Mouse (Mus musculus): Measurements from ENCODE around the gene Camkv. TPM values are rescaled to one million over a fixed set of nuclear protein-coding genes. Genes with fewer than 3 reads are reported as not detected.

The Camkv gene
- polyA plus RNA-seq, 1 experiment, result not detected

- Histone ChIP-seq H3K4me1 (ENCODE audit: control insufficient read depth, insufficient read depth, insufficient read length, low read length) (no peaks in the 10 kb centered on the region), H3K4me3 (ENCODE audit: insufficient read depth, low read depth, low read length) (no peak overlapping the region), H3K27ac (replicated peaks; ENCODE audit: low read depth, low read length) (no peak overlapping the region)
These were observed 25.3 kb upstream of the Camkv start for GRCm38 (mm10) chr9:107910025-107910769.

- Histone ChIP-seq H3K27ac (replicated peaks; ENCODE audit: low read depth, low read length) (no peak overlapping the region), H3K4me3 (ENCODE audit: insufficient read depth, low read depth, low read length) (no peak overlapping the region), H3K4me1 (ENCODE audit: control insufficient read depth, insufficient read depth, insufficient read length, low read length) (no peaks in the 10 kb centered on the region)
These were observed 20.6 kb upstream of the Camkv start for GRCm38 (mm10) chr9:107914764-107915420.

DNA sequence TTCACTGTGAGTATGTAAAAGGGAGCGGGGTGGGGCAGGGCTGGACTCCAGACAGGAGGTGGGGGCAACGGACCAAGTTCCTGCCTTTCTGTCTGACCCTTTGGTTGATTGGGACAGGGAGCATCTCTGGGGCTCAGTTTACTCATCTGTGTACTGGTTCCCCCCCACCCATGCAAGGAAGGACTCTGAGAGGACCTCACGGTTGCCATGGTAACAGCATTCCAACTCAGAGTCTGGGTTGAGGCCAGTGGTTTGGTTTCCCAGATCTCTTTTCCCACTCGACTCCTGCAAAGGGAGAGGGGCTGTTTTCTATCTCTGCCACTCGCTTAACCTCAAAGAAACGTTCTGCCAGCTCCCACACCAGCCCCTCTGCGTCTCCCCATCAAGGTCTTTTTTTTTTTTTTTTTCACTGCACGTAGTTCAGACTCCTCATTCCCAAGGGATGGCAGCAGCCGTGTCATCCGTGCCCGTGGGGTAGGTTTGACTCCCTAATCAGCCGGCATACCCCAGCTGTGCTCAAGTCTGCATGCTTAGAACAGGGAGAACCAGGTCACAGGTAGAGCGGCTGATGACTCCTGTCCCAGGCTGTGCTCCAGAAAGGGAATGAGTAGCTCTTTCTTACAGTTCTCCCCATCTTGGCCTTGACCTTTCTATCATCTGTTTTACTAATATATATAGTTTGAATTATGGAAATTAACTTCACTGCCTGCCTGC is 17.4 kb upstream of the Camkv start:
- no peaks in the 10 kb centered on the region for H3K4me1 ChIP-seq (ENCODE audit: control insufficient read depth, insufficient read depth, insufficient read length, low read length)
- no peak overlapping the region for H3K4me3 ChIP-seq (ENCODE audit: insufficient read depth, low read depth, low read length)
- no peak overlapping the region for H3K27ac ChIP-seq (replicated peaks; ENCODE audit: low read depth, low read length)

GRCm38 (mm10) chr9:107918884-107919283 is 16.6 kb upstream of the Camkv start:
- Histone ChIP-seq H3K27ac (replicated peaks; ENCODE audit: low read depth, low read length) (no peak overlapping the region), H3K4me3 (ENCODE audit: insufficient read depth, low read depth, low read length) (no peak overlapping the region), H3K4me1 (ENCODE audit: control insufficient read depth, insufficient read depth, insufficient read length, low read length) (peaks cover 2% of the 10 kb centered on the region; the same call in 1 of the 2 replicates)

DNA sequence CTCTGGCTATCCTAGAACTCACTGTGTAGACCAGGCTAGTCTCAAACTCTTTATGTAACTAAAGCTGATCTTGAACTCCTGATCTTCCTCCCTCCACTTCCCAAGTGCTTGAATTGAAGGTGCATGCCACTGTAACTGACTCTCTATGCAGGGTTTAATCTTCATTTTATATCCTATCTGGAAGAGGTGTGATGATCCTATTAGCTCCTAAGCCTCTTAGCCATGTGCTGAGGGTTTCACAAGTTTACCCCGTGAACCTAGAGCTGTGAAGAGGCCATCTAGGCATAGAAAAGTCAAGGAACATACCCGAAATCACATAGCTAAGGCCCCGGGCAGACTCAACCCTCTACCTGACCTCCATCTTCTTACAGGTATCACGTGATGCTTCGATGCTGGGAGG is 16.0 kb upstream of the Camkv start:
- Histone ChIP-seq H3K4me1 (ENCODE audit: control insufficient read depth, insufficient read depth, insufficient read length, low read length) (peaks cover 5% of the 10 kb centered on the region), H3K27ac (replicated peaks; ENCODE audit: low read depth, low read length) (no peak overlapping the region), H3K4me3 (ENCODE audit: insufficient read depth, low read depth, low read length) (no peak overlapping the region)

DNA sequence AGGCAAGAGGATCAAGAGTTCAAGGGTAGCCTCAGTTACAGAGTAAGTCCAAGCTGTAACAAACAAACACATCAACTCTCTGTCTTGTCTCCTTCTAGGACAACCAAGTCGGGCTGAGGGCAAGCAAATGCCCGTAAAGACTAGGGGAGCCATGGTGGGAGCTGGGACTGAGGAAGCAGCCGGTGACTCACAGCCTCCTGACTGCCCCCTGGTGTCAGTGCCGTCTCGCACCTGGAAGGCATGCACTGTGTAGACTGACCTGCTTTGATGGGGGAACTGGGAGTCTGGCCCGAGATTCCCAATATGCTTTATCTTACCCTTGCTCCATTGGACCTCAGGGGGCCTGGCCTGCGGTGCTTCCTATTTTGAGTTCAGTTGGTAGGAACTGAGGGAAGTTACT is 12.5 kb upstream of the Camkv start:
- no peak overlapping the region for H3K4me3 ChIP-seq (ENCODE audit: insufficient read depth, low read depth, low read length)
- peaks cover 5% of the 10 kb centered on the region for H3K4me1 ChIP-seq (ENCODE audit: control insufficient read depth, insufficient read depth, insufficient read length, low read length)

GRCm38 (mm10) chr9:107923956-107924355 is 11.5 kb upstream of the Camkv start:
- Histone ChIP-seq H3K4me3 (ENCODE audit: insufficient read depth, low read depth, low read length) (no peak overlapping the region), H3K4me1 (ENCODE audit: control insufficient read depth, insufficient read depth, insufficient read length, low read length) (peaks cover 5% of the 10 kb centered on the region), H3K27ac (replicated peaks; ENCODE audit: low read depth, low read length) (no peak overlapping the region)

More for the DNA sequence above, 12.5 kb upstream of the Camkv start:
- H3K27ac ChIP-seq (replicated peaks; ENCODE audit: low read depth, low read length), result no peak overlapping the region

- H3K27ac ChIP-seq (replicated peaks; ENCODE audit: low read depth, low read length), result no peak overlapping the region
- peaks cover 5% of the 10 kb centered on the region for H3K4me1 ChIP-seq (ENCODE audit: control insufficient read depth, insufficient read depth, insufficient read length, low read length)
- no peak overlapping the region for H3K4me3 ChIP-seq (ENCODE audit: insufficient read depth, low read depth, low read length)
These were observed 10.2 kb upstream of the Camkv start for GRCm38 (mm10) chr9:107925251-107925650.

DNA sequence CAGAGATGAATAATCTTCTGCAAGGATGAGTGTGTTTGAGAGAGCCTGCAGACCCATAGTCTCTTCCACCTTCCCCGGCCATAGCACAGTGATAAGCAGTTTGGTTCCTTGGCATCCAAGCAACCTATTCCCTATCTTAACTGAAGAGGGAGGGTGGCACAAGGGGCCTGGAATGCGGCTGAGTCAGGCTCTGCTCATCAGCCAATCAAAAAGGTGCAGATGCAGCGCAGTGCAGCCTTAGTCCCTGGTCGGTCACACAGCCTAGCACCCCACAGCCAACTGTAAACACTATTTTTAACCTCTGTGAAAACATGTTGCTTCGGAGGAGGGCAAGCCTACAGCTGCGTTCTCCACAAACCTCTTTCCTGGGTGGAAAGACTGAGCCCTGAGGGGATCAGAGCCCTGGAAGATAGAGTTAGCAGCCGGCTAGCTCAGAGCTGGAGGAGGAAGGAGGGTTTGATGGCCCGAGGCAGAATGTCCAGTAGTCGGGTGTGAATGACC is 8.5 kb upstream of the Camkv start:
- Histone ChIP-seq H3K4me3 (ENCODE audit: insufficient read depth, low read depth, low read length) (no peak overlapping the region), H3K27ac (replicated peaks; ENCODE audit: low read depth, low read length) (no peak overlapping the region), H3K4me1 (ENCODE audit: control insufficient read depth, insufficient read depth, insufficient read length, low read length) (peaks cover 5% of the 10 kb centered on the region)

DNA sequence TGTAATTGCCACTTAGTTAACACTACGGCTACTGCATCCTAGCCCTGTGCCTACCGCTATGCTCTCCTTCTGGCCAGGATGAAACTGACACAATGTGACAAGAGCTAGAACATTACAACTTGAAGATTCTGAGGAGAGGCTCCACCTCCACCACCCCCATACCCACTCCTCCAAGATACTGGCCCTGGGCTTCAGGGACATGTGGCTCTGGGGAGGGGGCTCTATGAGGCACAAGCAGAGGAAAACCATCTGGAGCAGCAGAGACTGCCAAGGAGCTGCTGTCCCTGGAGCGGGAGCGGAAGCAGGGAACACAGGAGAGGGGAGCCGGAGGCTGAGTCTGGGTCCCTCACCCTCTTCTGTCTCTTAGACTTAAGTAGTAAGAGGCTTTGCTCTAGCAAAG is 7.7 kb upstream of the Camkv start:
- peaks cover 5% of the 10 kb centered on the region for H3K4me1 ChIP-seq (ENCODE audit: control insufficient read depth, insufficient read depth, insufficient read length, low read length)
- H3K4me3 ChIP-seq (ENCODE audit: insufficient read depth, low read depth, low read length), result no peak overlapping the region
- H3K27ac ChIP-seq (replicated peaks; ENCODE audit: low read depth, low read length), result no peak overlapping the region

DNA sequence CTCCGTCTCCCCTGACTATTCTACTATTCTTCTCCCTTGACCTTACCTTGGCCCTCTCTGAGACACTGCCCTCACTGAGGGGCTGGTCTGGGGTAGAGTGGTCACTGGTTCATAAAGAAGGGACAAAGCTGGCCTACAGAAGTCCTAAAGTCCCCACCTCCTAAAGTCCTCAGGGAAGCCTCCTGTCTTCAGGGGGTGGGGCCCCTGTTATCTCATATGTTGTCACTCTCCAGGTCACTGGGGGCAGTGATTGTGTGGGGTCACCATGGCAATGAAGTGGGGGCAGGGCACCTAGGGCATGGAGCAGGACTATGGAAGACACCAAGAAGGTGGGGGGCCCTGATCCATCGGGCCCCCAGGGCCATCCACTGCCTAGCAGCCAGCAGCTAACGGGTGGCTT is 7.3 kb upstream of the Camkv start, which contains the start of gene Actl11:
TSS of gene Actl11 (plus strand) at position 301 of the 400 bp plus-strand sequence.
- Histone ChIP-seq H3K4me1 (ENCODE audit: control insufficient read depth, insufficient read depth, insufficient read length, low read length) (peaks cover 5% of the 10 kb centered on the region), H3K4me3 (ENCODE audit: insufficient read depth, low read depth, low read length) (no peak within 1 kb of the TSS), H3K27ac (replicated peaks; ENCODE audit: low read depth, low read length) (no peak within 1 kb of the TSS)

DNA sequence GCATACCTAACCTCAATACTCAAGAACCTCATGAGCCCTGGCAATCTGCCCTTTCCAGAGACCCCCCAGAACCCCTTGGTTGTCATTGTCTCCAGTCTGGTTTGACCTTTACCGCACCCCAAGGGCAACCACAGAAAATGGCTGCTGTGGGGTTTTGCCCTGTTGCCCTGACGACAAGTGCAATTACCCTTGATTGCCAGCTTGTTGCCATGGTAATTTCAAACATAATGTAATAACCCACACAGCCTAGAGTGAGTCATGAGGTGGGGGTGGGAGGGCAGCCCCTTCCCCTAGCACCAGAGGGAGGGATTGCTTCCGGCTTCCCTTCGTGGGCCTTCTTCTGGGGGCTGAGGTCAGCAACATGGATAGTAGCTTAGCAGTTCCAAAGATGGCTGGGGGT is 3.3 kb upstream of the Camkv start:
- no peak overlapping the region for H3K4me3 ChIP-seq (ENCODE audit: insufficient read depth, low read depth, low read length)
- H3K27ac ChIP-seq (replicated peaks; ENCODE audit: low read depth, low read length), result no peak overlapping the region
- no peaks in the 10 kb centered on the region for H3K4me1 ChIP-seq (ENCODE audit: control insufficient read depth, insufficient read depth, insufficient read length, low read length)

DNA sequence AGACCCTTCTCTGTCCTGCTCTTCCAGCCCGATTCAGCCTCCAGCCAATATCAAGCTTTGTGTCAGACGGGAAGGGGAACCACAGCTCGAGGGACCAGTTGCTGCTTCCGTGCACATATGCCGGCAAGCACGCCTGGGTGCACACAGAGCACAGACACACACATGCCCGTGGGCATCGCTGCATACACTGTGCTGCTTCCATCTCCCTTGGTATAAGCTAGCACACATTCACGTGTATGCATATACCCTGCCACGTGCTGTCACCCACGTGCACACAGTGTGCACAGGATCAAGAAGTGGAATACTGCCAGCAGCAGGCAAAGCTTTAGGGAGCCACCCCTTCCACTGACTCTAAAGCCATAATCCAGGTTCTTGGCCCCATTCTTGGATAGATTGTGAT is 1.3 kb upstream of the Camkv start:
- Histone ChIP-seq H3K4me1 (ENCODE audit: control insufficient read depth, insufficient read depth, insufficient read length, low read length) (no peaks in the 10 kb centered on the region), H3K4me3 (ENCODE audit: insufficient read depth, low read depth, low read length) (no peak overlapping the region), H3K27ac (replicated peaks; ENCODE audit: low read depth, low read length) (no peak overlapping the region)

- Histone ChIP-seq H3K27ac (replicated peaks; ENCODE audit: low read depth, low read length) (no peak overlapping the region), H3K4me3 (ENCODE audit: insufficient read depth, low read depth, low read length) (peak overlapping the region; percentile 9; the same call in 1 of the 2 replicates), H3K4me1 (ENCODE audit: control insufficient read depth, insufficient read depth, insufficient read length, low read length) (no peaks in the 10 kb centered on the region)
These were observed 328 bp downstream of the Camkv start for GRCm38 (mm10) chr9:107935790-107936214.

- no peaks in the 10 kb centered on the region for H3K4me1 ChIP-seq (ENCODE audit: control insufficient read depth, insufficient read depth, insufficient read length, low read length)
- H3K4me3 ChIP-seq (ENCODE audit: insufficient read depth, low read depth, low read length), result no peak overlapping the region
- no peak overlapping the region for H3K27ac ChIP-seq (replicated peaks; ENCODE audit: low read depth, low read length)
These were observed 845 bp downstream of the Camkv start for GRCm38 (mm10) chr9:107936215-107936822.
